Mouse (Mus musculus) adrenal gland, postnatal 4 days (tissue): ENCODE results near the gene Rabepk. TPM values are rescaled to one million over a fixed set of nuclear protein-coding genes. Genes with fewer than 3 reads are reported as not detected.

Source experiments
- total RNA-seq, 2 experiments: library from RNA; stranded (reverse); gene quantifications; 2 replicates each; pipeline ENCODE4 v1.2.3; 2021

Rabepk gene
- total RNA-seq, 2 experiments from 2014 or later = 29.7 to 31.4 TPM

Other genes with a start within 250 kb of the Rabepk start
- gene Gapvd1, start 44.7 kb downstream of the Rabepk start, total RNA-seq = 10 to 100 TPM; 69.2 to 79.9 TPM
- 100 to 1,000 TPM; 449 to 473 TPM for gene Hspa5, start 27.9 kb downstream of the Rabepk start, total RNA-seq
- 10 to 100 TPM; 70.4 to 77.6 TPM for gene Fbxw2, start 26.4 kb upstream of the Rabepk start, total RNA-seq
- gene Gm34653, start 33.1 kb upstream of the Rabepk start, total RNA-seq = under 1 TPM in 1 of 2 experiments, not detected in 1; 0.17 TPM
- gene Cutal, start 74.5 kb upstream of the Rabepk start, total RNA-seq = 1 to 10 TPM; 2.4 to 3.0 TPM
- 10 to 100 TPM; 41.5 to 41.7 TPM for gene Psmd5, start 75.1 kb upstream of the Rabepk start, total RNA-seq
- gene Phf19, start 114.1 kb upstream of the Rabepk start, total RNA-seq = 10 to 100 TPM in 1 of 2 experiments, 1 to 10 TPM in 1; 8.3 to 10.4 TPM
- 1 to 10 TPM; 2.1 to 3.4 TPM for gene Traf1, start 161.9 kb upstream of the Rabepk start, total RNA-seq